Mouse (Mus musculus) kidney, postnatal 4 days (tissue): ENCODE measurements around the gene Eme1.

Source experiments
- DNase-seq, 2 experiments: peaks; one replicate each; pipeline ENCODE4 v3.0.0; 2021; ENCODE audit warnings: mixed read lengths in 2 of 2

Eme1 gene

DNA sequence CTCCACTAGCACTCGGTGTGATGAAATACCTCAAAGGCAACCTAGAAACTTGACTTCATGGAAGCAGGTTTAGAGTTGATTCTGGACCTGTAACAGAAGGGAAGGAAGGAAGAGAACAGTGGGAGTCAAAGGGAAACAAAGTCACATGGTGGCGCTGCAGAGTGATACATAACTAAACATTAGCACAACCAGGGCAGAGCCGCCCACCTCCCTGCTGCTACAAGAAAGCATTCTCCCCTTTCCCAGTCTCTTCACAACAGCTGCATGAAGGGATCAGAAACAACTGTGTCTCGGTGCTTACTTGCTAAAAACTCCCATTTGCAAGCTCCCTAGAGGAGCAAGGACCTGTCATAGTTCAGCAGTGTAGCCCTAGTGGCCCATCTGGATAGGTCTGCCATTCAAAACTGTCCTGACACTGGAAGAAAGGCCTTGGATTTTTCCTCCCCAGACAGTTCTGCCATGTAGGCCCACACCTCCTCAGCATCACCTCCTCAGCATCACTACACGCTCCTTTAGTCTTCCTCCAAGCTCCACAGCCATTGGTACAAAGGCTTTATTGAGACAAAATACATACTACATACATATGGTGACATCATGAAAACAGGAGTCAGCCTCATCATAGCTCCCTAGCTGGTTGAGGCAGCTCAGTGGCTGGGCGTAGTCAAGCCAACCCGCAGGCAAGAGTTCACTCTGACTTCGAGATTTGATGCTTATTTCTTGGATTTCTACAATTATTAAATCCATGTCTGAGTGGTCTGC lies 9.1 kb downstream of the Eme1 start:
- no peak for DNase-seq

DNA sequence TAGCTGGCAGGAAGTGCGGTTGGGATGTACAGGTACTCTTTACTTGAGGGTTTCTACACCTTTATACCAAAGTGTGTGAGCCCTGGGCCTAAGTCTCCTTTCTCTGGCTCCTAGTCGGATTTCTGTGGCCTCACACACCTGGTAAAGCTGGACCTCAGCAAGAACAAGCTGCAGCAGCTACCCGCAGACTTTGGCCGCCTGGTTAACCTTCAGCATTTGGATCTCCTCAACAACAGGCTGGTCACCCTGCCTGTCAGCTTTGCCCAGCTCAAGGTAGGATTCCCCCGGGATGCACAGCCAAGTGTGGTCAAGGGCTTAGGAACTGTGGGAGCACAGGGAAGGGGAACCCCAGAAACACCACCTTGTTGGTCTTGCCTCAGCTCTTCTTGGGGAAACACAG lies 19.3 kb downstream of the Eme1 start:
- DNase-seq, result peak in 1 of 2 experiments; percentile 36

DNA sequence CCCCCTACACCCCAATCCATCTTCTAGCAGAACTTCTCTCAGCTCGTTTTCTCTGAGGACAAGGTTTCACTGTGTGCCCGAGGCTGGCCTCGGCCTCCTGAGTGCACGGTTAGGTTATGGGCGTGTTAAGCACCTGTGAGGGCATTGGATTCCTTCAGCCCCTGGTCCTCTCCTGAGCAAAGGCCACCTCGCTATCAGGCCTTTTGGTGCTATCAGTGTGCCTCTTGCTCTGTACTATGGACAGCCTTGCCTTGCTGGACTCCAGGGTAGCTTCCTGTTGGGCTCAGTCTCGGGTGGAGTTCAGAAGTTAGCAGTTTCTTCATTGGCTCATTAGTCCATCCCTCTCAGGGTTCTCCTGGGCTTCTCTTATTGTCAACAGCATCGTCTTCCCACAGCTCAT lies 20.8 kb downstream of the Eme1 start:
- no peak for DNase-seq

DNA sequence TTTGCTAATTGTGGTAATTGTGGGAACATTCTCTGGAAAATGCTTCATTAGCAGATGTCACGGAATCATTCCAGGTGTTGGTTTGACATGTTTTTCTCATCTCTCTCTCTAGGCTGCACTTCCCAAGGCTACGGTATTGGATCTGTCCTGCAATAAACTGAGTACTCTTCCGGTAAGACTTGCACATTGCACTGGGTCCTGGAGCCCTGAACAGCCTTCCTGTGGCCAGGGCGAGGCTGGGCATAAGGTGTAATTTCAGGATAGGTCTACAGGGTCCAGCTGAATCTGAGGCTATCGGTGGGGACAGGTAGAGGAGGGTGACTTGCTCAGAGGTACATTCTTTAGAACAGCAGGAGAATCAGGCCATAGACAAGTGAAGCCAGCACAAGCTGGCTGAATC lies 21.8 kb downstream of the Eme1 start:
- no peak for DNase-seq

DNA sequence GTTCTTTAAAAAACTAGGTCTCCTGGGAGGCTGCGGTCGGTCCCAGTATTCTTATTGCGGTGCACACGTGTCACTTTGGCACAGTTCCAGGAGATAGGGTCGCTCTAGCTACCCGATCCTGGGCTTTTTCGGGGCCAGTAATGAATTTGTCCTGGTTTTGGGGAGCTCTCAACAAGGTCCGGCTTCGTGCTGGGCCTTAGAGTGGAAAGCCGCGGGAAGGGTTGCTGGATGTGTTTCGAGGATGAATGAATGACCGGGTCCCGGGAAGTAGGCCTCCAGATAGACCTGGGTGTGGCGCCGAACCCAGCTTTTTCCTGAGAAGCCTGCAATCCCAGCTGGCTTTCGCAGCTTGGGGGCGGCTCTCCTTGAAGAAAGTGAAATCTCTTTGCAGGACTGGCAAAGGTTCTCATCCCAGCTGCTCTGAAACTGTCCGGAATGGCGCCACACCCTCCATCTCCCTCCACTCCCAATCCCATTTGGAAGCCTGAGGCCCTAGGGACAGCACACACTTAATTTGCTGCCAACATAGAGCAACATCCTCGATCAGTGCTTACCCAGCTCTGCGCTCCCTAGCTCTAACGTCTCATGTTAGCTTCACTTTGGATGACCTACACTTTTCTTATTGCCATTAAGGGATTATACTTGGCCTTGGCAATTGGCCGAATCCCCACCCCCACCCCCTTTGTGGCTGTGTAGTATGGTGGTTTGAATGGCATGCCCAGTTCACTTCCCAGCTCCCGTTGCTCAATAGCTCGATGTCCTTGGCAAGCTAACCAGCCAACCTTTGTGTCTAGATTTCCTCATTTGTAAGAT lies 23.4 kb downstream of the Eme1 start:
- DNase-seq, result peak; percentile 47 to 63

DNA sequence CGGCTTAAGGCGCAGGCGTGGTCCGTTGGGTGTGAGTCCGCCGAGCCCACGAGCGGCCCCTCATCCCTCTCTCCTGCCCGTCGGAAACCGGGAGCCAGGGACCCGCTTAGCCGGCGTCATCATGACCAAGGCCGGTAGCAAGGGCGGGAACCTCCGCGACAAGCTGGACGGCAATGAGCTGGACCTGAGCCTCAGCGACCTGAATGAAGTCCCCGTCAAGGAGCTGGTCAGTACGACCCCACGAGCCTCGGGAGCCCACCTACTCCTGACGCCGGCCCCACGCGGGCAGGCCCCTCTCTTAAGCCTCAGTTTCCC lies 23.9 kb downstream of the Eme1 start:
- DNase-seq, result no peak

DNA sequence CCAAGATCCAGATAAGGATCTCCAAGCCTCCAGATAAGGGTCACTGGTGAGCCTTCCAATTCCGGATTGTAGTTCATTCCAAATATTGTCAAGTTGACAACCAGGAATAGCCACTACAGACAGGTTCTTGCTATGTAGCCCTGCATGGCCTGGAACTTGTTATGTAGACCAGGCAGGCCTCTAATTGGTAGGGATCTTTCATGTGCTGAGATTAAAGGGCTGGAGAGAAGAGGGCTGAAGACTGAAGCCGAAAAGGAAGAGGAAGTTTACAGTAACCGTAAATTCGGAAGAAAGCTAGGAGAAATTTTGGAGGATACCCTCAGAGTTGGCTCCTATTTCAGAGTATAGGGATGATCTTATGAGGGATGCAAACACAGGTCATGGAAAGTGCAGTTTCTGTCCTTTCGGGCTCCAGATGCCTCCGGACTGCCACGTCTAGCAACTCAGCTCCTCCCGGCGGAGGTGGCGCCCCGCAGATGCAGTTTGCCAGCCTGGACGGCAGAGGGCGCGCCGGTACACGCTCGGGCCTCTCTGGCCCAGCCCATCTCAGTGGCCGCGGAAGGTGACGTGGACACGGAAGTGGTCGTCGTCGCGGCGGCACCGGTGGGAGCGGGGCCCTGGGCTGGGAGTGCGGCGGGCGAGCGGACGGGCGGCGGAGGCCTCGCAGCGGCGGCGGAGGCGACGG lies 24.4 kb downstream of the Eme1 start, which contains the start of gene Lrrc59:
Lrrc59 (plus strand) TSS at position 569 of the 685 bp plus-strand sequence.
- peak; percentile 97 for DNase-seq

DNA sequence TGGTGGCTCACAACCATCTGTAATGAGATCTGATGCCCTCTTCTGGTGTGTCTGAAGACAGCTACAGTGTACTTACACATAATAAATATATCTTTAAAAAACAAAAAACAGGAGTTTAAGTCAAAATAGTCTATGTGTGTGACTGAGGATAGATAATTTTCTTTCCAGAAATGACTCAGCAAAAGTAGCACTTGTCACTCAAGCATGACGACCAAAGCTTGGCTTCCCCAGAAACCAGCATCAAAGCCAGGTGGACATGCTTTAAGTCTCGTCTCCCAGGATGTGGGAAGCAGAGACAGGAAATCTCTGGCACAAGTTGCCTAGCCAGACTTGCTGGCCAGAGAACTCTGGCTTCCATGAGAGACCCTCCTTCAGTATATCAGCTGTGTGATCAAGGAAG lies 31.6 kb downstream of the Eme1 start:
- DNase-seq, result no peak

DNA sequence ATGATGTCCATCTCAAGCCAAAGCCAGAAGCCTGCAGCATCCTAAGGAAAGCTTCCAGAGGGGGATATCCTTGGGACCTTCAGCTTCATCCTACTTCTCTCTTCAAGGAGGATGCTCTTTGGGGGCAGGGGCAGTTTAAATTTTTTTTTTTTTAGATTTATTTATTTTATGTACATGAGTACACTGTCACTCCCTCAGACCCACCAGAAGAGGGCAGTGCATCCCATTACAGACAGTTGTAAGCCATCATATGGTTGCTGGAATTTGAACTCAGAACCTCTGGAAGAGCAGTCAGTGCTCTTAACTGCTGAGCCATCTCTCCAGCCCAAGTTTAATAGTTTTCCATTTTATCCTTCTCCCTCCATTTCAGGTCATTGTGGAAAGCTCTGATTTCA lies 32.3 kb downstream of the Eme1 start:
- no peak for DNase-seq

DNA sequence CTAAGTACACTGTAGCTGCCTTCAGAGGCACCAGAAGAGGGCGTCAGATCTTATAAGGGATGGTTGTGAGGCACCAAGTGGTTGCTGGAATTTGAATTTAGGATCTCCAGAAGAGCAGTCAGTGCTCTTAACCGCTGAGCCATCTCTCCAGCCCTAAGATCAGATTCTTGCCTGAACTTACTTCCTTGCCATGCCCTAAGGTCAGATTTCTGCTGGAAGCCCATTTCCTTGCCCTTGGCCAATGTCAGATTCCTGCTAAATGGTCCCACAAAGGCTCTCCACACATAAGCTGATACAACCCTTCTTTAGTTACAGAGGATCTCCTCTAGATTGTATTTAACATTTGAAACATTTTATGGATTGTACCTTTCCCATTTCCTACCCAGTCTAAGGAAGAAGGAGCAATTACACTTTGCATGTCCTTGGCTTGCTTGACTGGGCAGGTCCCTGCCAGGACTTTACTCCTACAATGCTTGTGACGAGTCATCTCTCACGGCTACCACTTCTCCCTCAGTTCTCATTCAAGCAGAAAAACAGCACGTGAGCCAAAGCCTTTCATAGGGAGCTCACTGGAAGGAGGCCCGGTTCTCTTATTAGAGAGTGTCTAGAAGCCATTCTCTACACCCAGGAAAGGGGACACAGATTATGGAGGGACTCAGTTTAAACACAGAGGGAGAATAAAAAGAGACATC lies 32.9 kb downstream of the Eme1 start:
- no peak for DNase-seq

DNA sequence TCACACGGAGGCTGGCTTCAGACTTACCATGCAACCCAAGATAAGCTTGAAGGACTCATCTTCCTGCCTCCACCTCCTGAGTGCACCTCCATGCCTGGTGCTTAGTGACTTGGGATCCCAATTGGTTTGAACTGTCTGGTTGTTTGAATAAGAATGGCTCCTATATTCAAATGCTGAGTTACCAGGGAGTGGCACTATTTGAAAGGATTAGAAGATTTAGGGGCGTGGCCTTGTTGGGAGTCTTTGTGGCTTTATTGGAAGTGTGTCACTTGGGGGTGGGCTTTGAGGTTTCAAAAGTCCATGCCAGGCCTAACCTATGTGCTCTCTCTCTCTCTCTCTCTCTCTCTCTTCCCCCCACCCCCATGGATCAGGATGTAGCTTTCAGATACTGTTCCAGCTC lies 36.1 kb downstream of the Eme1 start:
- no peak for DNase-seq

DNA sequence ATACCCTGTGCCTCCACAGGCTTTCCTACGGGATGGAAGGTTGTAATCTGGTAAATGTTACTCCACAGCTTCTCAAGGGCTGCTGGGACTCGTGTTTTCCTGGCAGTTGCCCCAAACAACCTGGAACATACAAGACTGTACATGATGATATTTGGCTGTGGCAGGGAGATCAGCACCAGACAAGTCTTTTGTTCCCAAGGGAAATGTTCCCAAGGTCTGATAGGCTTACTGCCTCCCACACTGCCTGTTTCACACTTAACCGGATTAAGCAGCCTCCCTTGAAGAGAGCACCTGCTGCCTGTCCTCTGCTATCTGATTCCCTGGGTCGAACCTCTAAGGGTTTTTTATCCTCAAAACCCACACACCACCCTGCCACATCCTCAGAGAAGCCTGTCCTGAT lies 38.3 kb downstream of the Eme1 start:
- no peak for DNase-seq

DNA sequence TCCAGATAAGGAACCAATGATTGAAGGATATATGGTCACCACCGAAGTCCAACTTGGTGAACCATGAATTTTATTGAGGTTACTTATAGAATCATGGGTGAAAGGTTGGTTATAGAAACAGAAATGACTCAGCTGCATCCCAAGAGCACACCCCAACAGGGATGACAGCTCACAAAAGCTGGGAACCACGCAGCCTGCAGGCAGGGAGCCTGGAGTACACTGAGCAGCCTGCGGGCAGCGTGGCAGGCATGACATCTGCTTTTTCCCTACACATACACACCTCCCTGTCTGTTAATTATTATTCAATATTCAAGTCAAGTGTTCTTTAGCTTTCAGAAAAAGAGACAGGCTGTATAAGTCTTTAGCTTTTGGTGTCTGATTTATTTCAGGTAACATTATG lies 39.2 kb downstream of the Eme1 start:
- DNase-seq, result no peak

DNA sequence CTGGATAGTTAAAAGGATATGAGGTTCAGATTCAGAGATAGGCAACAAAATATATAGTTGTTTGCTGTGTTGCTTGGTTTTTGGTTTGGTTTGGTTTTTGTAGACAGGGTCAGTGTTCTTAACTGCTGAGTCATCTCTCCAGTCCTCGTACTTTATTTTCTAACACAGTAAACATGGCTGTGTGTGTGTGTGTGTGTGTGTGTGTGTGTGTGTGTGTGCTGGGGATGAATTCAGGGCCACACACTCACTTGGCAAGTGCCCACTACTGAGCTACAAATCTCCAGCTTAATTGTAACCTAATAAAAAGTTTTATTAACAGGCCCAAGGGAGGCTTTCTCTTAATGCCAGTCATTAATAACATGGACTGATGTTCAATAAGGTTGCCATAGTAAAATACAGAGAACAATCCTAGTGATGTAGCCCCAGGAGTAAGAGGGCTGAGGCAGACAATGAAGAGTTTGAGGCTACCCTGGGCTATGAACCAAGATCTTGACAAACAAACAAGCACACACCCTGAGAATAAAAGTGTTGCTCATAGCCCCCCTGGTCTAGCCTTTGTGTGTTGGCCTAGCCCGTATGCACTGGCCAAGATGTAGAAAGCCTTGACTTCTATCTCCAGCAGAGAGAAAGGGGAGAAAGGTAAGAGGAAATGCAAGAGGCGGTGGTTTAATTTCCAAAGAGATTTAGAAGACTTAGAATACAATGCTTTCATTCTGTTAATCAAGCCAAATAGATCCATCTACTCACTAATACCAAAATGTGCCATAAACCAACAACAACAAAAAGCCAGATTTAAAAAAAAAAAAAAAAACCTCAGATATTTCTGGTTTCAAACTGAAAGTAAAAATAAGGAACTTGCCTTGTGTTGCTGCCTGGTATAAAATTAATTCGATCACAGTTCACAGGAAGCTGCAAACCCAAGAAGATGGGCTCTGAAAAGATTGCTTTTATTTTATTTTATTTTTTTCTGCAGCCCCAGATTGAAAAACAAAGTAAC lies 42.7 kb downstream of the Eme1 start:
- peak; percentile 31 to 50 for DNase-seq

DNA sequence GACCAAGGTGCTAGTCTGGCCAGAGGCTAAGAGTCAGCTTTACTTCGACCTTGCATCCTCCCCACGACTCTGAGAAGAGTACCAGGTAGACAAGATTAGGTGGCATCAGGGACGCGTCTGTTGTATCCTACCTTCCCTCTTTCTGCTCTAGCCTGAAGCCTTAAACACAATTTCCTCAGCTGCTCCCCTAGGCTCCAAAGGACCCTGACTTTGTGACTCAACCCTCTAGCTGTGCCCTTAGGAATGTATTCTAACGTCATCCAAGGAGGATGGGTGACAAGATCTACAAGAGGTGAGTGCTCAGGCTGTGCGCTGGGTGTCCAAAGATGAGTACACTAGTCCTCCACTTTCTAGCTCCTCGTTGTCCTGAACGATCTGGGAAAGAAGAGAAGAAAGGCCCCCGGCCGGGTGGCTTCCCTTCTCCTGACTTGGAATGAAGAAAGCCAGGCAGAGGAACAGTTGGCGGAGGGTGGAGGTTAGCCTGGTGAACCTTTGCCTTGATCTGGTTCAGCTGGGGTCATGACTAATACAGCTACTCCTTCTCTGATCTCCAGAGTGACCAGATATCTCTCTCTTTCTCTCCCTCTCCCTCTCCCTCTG lies 51.3 kb downstream of the Eme1 start:
- DNase-seq, result no peak

DNA sequence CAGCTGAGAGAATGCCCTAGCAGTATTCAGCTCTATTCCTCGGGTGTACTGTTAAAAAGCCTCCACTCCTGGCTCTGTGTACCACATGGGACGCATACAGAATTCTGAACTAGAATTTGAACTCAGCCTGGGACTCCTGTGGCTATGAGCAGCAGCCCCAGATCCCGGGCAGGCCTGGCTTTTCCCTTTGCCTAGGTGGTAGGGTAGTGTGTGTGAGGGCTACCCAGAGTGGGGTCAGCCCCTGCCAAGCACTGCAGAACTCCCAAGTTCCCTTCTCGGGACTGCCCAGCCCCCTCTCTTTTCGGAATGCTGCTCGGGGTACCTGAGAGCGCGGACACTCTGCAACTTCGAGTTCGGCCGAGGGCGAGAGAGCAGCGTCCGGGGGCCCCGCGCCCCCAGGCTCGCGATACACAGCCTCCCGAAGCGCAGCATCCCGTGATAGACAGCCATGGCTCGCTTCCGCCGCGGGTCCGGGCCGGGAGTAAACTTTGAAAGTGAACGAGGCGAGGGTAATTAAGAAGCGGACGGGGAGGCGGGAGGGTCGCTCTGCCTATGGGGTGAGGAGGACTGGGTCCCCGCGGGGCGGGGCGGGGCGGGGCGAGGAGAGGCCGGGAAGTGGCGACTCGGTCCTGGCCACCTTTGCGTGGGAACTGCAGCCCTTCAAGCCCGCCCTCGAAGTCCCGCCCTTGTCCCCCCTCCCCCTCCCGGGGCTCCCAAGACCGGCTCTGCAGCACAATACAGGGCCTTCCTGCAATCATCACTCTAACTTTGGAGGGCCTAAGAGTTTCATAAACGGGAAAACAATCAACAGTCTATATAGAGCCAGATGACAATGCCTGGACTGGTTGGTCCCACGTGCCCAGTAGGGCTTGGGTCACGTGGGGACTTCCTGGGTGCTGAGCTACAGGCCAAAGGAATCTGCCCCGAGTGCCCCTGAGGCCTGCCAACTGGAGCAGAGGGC lies 52.2 kb downstream of the Eme1 start, which contains the start of gene Acsf2:
Acsf2 (minus strand) TSS at position 551 of the 961 bp plus-strand sequence.
- peak; percentile 92 to 95 for DNase-seq

DNA sequence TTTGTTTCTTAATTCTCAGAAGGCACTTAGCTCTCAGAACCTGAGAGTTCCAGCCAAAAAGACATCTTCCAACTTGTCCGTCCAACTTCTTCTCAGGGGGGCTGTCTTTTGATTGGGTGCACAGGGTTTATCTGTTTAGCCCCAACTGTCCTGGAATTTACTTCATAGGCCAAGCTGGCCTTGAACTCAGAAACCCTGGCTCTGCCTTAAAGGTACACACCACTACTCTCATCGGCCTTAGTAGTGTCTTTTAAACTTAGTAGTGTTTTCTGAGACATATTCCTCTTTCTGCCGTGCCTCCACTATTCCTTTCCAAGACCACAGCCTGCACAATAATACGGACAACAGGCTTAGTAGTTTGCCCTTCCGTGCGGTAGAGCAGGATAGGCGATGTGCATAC lies 53.3 kb downstream of the Eme1 start:
- no peak for DNase-seq

DNA sequence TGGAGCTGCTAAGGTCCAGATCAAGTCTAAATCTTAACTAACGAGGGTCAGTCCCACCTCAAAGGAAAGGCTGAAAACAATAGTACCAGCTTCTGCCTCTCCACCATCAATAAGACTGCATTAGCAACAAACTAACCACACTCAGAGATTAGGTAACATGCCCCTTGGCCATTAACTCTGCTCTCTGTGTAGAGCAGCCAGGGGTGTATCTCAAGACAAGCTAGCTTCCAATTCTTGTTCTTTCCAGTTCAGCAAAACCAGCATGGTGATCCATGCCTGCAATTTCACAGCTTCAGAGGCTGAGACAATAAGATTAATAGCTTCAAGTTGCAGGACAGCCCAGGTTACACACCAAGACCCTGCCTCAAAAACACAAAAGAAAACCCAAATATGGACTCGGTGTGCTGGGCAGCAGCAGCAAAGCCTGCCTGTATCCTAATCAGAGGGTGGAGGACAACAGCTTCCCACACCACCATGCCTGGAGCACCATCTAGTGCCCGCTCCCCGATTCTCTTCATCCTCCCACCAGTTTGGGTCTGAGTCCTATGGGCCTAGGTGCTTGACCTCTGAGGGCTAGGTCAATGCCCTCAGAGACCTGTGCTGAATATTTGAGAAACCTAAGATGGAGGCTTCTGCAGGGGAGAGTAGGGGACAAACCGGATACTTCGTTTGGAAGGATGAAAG lies 55.2 kb downstream of the Eme1 start:
- peak in 1 of 2 experiments; percentile 37 for DNase-seq

DNA sequence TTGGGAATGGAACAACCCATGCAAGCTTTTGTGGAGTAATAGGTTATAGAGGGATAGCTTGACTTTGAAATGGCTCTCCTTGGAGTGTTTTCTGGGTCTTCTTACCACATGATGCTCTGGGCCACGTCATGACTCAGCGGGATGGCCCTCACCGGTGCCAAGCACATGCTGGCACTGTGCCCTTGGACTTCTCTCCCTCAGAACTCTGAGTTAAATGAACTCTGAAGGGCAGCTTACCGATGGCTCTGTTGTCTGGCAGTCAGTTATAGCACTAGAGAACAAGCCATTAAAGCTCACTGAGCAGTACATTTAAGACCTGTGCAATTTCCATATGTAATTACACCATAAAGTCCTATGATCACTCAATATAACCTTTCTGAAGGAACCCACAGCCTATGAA lies 56.4 kb downstream of the Eme1 start:
- peak; percentile 41 to 66 for DNase-seq
